Mouse (Mus musculus) T-helper 17 cell (primary cell): ENCODE measurements at regions not wholly inside any gene's neighbourhood (a gene's known extent, or its start where the extent isn't known, plus 50 kb on each side); places are given as distances from the start of the nearest gene placed in this dataset.

Experiments used
- in situ Hi-C, 2 experiments: fragments of 300-600 bp; cut with MboI, MseI; formaldehyde crosslinking; loops; 1 replicate in 1 of 2; 2 replicates in 1 of 2; pipeline ENCODE4 v1.15.1; 2025; ENCODE audit warnings: high pct_unique_total_duplicates in 2 of 2

- in situ Hi-C loops, result no loop called here
Observed at GRCm38 (mm10) chr14:120816529-120816928, 94.5 kb upstream of the Ipo5 start.

DNA sequence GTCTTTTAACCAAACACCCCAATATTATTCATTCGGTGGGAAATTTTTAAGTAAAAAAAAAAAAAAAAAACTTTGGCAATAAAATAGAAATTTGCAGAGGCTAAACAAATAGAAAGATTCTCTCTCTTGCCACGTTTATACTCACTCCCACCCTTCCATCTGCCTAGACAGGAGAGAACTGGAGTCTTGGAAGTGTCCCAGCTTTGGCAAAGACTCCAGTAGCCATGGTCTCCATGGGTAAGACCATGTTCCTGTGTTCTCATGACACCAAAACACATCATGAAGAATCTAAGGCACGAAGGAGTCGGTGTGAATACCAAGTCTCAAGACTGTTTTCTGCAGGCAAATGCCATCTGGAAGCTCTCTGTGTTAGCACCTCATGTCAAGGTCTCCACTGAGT lies 84.8 kb upstream of the Ipo5 start:
- in situ Hi-C loops, result loop anchor here in 1 of 2 experiments (25.0 kb wide), 1 partner anchor 1964 kb away; no protein-coding TSS in a partner anchor

GRCm38 (mm10) chr14:120830389-120830835 lies 80.6 kb upstream of the Ipo5 start:
- in situ Hi-C loops, result loop anchor here (5.0 to 25.0 kb wide), 6 partner anchors 72 to 1968 kb away; partner anchors contain the start of gene Gpr18 (in 1 of the 2)

DNA sequence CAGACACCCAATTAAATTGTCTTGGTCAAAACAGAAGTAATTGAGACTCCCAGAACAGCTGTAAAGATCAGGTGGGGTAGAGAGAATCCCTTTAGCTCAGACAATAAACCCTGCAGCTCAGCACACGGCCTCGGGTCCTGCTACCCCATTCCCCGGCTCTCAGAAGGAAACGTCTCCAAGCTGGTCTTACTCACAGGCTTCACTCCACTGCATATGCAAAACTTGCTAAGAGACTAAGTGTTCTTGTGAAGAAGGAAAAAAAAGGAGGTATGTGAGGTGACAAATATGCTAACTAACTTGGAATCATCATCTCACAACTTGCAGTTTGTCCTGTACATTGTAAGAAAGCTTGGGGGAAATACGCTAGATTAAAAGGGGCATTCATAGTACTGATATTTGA lies 79.6 kb upstream of the Ipo5 start:
- in situ Hi-C loops, result loop anchor here (5.0 to 25.0 kb wide), 6 partner anchors 71 to 1969 kb away; partner anchors contain the start of gene Gpr18 (in 1 of the 2)

- in situ Hi-C loops, result loop anchor here (5.0 to 25.0 kb wide), 6 partner anchors 70 to 1970 kb away; partner anchors contain the start of gene Gpr18 (in 1 of the 2)
Observed at GRCm38 (mm10) chr14:120831847-120832613, 79.0 kb upstream of the Ipo5 start.

DNA sequence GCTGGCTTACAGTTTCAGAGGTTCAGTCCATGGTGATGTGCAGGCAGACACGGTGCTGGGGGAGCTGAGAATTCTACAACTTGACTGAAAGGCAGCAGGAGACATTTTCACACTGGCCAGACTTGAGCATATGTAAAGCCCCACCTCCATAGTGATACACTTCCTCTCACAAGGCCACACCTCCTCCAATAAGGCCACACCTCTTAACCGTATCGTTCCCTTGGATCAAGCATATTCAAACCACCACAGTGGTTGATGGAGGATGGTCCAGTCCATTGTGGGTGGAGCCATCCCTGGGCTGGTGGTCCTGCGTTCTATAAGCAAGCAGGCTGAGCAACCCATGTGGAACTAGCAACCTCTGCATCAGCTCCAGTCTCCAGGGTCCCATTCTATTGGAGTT lies 76.2 kb upstream of the Ipo5 start:
- in situ Hi-C loops, result loop anchor here (5.0 to 25.0 kb wide), 6 partner anchors 67 to 1973 kb away; partner anchors contain the start of gene Gpr18 (in 1 of the 2)

- in situ Hi-C loops, result loop anchor here (10.0 to 25.0 kb wide), 4 partner anchors 139 to 1973 kb away; partner anchors contain the start of gene Gpr18 (in 1 of the 2)
Observed at GRCm38 (mm10) chr14:120835758-120836157, 75.3 kb upstream of the Ipo5 start.

DNA sequence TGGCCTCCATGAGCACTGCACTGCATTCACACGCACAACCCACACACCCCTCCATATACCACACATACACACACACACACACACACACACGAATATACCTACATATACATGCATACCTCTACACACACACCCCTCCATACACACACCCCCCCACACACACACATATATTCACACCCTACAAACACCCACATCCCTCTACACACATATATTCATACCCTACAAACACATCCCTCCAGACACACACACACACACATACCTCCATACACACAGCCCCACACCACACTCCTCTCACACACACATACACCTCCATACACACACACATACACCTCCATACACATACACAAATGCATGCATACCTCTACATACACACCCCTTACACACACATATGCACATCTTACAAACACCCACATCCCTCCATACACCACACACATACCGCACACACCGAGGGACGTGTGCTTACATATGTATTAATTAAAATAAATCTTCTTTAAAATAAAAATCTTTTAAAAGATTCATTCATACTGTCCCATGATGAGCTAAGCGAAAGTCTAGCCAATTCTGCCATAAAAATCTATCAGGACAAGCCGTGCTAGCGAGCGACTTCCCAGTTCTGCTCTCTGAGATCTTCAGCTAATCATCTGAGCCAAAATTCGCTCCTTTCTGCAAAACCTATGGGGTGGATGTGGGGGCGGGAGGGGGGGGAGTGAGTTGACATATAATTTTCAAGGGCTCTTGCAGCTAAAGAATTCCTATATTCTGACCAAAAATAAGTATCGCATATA lies 74.3 kb upstream of the Ipo5 start:
- in situ Hi-C loops, result loop anchor here (10.0 to 25.0 kb wide), 4 partner anchors 138 to 1974 kb away; partner anchors contain the start of gene Gpr18 (in 1 of the 2)

GRCm38 (mm10) chr14:120840900-120841299 lies 70.1 kb upstream of the Ipo5 start:
- in situ Hi-C loops, result loop anchor here in 1 of 2 experiments (25.0 kb wide), 1 partner anchor 1979 kb away; no protein-coding TSS in a partner anchor

DNA sequence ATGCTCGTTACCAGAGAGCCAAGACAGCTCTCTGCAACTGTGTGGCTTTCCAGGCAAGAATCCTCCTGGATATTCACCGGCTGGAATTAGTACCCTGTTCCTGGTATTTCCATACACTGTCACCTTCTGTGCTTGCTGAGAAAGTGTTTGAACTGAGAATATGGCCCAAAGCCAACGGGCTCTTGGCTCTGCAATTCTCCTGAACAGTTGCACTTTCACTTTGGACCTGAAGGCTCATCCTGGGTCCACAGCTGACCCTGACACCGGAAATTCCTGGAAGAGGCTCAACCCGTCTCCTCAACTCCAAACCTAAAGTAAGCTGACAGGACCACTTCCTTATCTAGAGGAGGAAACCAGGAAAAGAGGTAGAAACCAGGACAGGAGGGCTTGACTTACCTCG lies 69.7 kb upstream of the Ipo5 start:
- in situ Hi-C loops, result loop anchor here in 1 of 2 experiments (25.0 kb wide), 1 partner anchor 1979 kb away; no protein-coding TSS in a partner anchor

- in situ Hi-C loops, result loop anchor here in 1 of 2 experiments (25.0 kb wide), 1 partner anchor 1983 kb away; no protein-coding TSS in a partner anchor
Observed at GRCm38 (mm10) chr14:120845172-120845571, 65.9 kb upstream of the Ipo5 start.

DNA sequence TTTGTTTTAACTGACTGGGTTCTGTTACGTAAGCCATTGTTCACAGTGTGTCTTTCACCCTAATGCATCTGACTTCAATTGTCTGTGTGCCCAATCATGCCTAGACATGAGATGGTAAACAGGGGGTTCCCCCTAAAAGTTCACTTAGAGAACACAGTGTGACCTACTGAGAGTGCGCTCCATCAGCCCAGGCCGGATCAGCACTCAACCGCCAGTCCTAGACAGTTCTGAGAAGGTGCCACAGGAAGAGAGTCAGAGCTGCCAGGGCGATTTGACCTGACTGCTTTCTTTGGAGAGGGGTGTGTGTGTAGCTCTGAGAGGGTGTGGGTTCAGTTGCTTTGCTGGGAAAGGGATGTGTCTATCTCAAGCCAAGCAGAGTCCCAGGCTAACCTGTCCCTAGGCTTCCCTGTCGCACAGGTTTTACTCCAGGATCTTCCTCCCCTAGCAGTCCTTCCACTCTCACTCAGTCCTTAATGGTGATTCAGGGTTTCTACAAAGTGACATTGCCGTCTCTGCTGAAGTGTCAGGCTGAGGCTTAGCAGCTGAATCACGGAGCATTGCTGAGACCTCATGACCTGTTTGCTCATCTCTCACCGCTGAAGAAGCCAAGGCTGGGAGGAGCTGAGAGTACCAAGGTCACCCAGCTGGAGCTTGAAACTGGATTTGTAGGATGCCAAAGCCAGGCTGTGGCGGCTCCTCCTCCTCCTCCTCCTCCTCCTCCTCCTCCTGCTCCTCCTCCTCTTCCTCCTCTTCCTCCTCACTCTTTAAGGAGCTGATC lies 64.8 kb upstream of the Ipo5 start:
- in situ Hi-C loops, result loop anchor here in 1 of 2 experiments (25.0 kb wide), 1 partner anchor 1984 kb away; no protein-coding TSS in a partner anchor

GRCm38 (mm10) chr14:120847006-120847405 lies 64.0 kb upstream of the Ipo5 start:
- in situ Hi-C loops, result loop anchor here in 1 of 2 experiments (25.0 kb wide), 1 partner anchor 1985 kb away; no protein-coding TSS in a partner anchor

- in situ Hi-C loops, result loop anchor here in 1 of 2 experiments (25.0 kb wide), 1 partner anchor 1986 kb away; no protein-coding TSS in a partner anchor
Observed at GRCm38 (mm10) chr14:120848083-120848951, 62.7 kb upstream of the Ipo5 start.

DNA sequence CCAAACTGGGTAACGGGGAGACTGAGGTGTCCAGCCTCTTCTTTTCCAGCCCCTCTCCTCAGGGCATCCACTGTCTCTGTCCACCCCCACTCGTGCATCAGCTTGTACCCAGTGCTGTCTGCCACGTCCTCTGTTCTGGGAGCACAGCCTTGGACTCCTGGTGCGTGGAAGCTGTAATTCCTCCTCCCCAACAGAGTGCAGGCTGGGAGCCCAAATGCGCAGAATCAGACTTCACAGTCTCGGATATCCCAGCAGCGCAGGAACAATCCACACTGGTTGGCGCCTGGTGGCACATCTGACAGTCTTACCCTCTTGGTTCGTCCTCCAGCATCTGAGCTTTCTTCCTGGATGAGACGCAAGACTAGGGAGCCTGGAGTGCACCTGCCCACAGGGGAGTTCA lies 61.9 kb upstream of the Ipo5 start:
- in situ Hi-C loops, result loop anchor here in 1 of 2 experiments (25.0 kb wide), 1 partner anchor 1987 kb away; no protein-coding TSS in a partner anchor

GRCm38 (mm10) chr14:120853643-120854042 lies 57.4 kb upstream of the Ipo5 start:
- in situ Hi-C loops, result no loop called here

DNA sequence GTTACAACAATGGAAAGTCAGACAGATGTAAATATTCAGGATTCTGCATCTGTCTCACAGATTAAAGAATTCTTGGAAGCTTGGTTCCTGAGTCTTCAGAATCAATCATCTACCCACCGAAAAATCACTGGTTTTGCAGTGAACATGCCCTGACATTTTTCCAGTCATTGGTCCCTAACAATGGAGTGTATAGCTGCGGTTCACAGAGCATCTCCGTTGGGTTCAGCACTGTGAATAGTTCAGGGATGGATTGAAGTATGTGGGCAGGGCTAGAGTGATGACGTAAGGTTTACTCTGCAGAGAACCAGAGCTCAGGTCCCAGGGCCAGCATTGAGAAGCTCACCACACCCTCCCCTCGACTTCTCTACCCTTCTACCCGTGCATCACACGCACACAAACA lies 56.5 kb upstream of the Ipo5 start:
- in situ Hi-C loops, result no loop called here

- in situ Hi-C loops, result no loop called here
Observed at GRCm38 (mm10) chr14:120855181-120855580, 55.8 kb upstream of the Ipo5 start.
